Mouse (Mus musculus) kidney, embryonic 14.5 days (tissue): ENCODE data around the gene Abca1. TPM values are rescaled to one million over a fixed set of nuclear protein-coding genes. Genes with fewer than 3 reads are reported as not detected.
A peak's percentile ranks its signal among the peaks of the same experiment; 100 is the strongest.

Experiments used
- ATAC-seq: fragments of 200-750 bp; cut with Nextera tagmentation; 2 replicates; pipeline ENCODE4 v1.8.0; 2017; ENCODE audit warnings: moderate number of reproducible peaks, mild to moderate bottlenecking, moderate TSS enrichment, moderate library complexity; ENCODE audit not compliant: low FRiP score, low TSS enrichment
- H3K27ac ChIP-seq: fragments of 300-500 bp; sonication (generic); 2 replicates; pipeline ENCODE4 v1.5.1; 2014; ENCODE audit warnings: low read depth, mild to moderate bottlenecking, low read length, moderate library complexity, mixed read lengths
- H3K27me3 ChIP-seq: fragments of 300-500 bp; sonication (generic); 2 replicates; pipeline ENCODE4 v1.6.1; 2014; ENCODE audit warnings: mild to moderate bottlenecking, low read length; ENCODE audit not compliant: control insufficient read depth, insufficient read depth
- H3K36me3 ChIP-seq: fragments of 300-500 bp; sonication (generic); 2 replicates; pipeline ENCODE4 v1.6.1; 2014; ENCODE audit warnings: low read length, mixed read lengths; ENCODE audit not compliant: control insufficient read depth, insufficient read depth
- H3K4me1 ChIP-seq: fragments of 300-500 bp; sonication (generic); 2 replicates; pipeline ENCODE4 v1.6.1; 2014; ENCODE audit warnings: low read length, mixed read lengths; ENCODE audit not compliant: control insufficient read depth, insufficient read depth
- H3K4me2 ChIP-seq: fragments of 300-500 bp; sonication (generic); replicated peaks from 2 replicates; pipeline ENCODE4 v1.6.1; 2014; ENCODE audit warnings: low read depth, mild to moderate bottlenecking, low read length
- H3K4me3 ChIP-seq: fragments of 300-500 bp; sonication (generic); 2 replicates; pipeline ENCODE4 v1.5.1; 2014; ENCODE audit warnings: mild to moderate bottlenecking, low read length
- H3K9ac ChIP-seq: fragments of 300-500 bp; sonication (generic); 2 replicates; pipeline ENCODE4 v1.6.1; 2014; ENCODE audit warnings: low read depth, mild to moderate bottlenecking, low read length, moderate library complexity
- H3K9me3 ChIP-seq: fragments of 300-500 bp; sonication (generic); 2 replicates; pipeline ENCODE4 v1.6.1; 2016; ENCODE audit warnings: low read length; ENCODE audit not compliant: control insufficient read depth
- WGBS: fragments of 180-500 bp; shearing (Covaris S2); extraction: QIAGEN DNeasy Blood & Tissue Kit; methylation state at CpG from one replicate; pipeline ENCODE4 v1.1.7; 2014; 5-methylcytosine and 5-hydroxymethylcytosine counted together
- polyA plus RNA-seq: library from polyadenylated mRNA; unstranded; fragments of >200 nt; fragmentation: Nextera tagmentation; extraction: Ambion mirVana; gene quantifications from 2 replicates; pipeline ENCODE4 v1.2.1, GENCODE M21; 2014

The Abca1 gene
- polyA plus RNA-seq, 1 experiment from 2014 or later = 5.6 TPM

GRCm38 (mm10) chr4:53009871-53010270 is 149.8 kb downstream of the Abca1 start:
- 86% methylated on average over 4 of the region's 4 CpGs for WGBS
- H3K4me3 ChIP-seq = no peak overlapping the region
- ATAC-seq = no peak
- H3K9me3 ChIP-seq = no peaks in the 10 kb centered on the region
- H3K4me1 ChIP-seq = no peaks in the 10 kb centered on the region
- H3K36me3 ChIP-seq = no peaks in the 10 kb centered on the region
- H3K4me2 ChIP-seq = no peak overlapping the region
- no peak overlapping the region for H3K27ac ChIP-seq
- H3K9ac ChIP-seq = no peak overlapping the region
- no peaks in the 10 kb centered on the region for H3K27me3 ChIP-seq

GRCm38 (mm10) chr4:53009183-53009582 is 150.5 kb downstream of the Abca1 start:
- Histone ChIP-seq H3K9me3 (no peaks in the 10 kb centered on the region), H3K4me3 (no peak overlapping the region), H3K4me1 (no peaks in the 10 kb centered on the region), H3K36me3 (no peaks in the 10 kb centered on the region), H3K27me3 (no peaks in the 10 kb centered on the region), H3K27ac (no peak overlapping the region), H3K9ac (no peak overlapping the region), H3K4me2 (no peak overlapping the region)
- ATAC-seq = no peak
- 71% methylated on average over 4 of the region's 4 CpGs for WGBS

- no peaks in the 10 kb centered on the region for H3K4me1 ChIP-seq
- 84% methylated on average over 8 of the region's 8 CpGs for WGBS
- H3K36me3 ChIP-seq = no peaks in the 10 kb centered on the region
- H3K27me3 ChIP-seq = no peaks in the 10 kb centered on the region
- no peak overlapping the region for H3K4me3 ChIP-seq
- no peaks in the 10 kb centered on the region for H3K9me3 ChIP-seq
- H3K27ac ChIP-seq = no peak overlapping the region
- H3K4me2 ChIP-seq = no peak overlapping the region
- no peak overlapping the region for H3K9ac ChIP-seq
- no peak for ATAC-seq
Measured at GRCm38 (mm10) chr4:53000154-53000553, 159.5 kb downstream of the Abca1 start.

GRCm38 (mm10) chr4:52999449-52999848 is 160.2 kb downstream of the Abca1 start:
- ATAC-seq = no peak
- H3K9ac ChIP-seq = no peak overlapping the region
- H3K36me3 ChIP-seq = no peaks in the 10 kb centered on the region
- no peak overlapping the region for H3K4me2 ChIP-seq
- no peak overlapping the region for H3K27ac ChIP-seq
- H3K27me3 ChIP-seq = no peaks in the 10 kb centered on the region
- H3K4me3 ChIP-seq = no peak overlapping the region
- 96% methylated on average over 6 of the region's 6 CpGs for WGBS
- no peaks in the 10 kb centered on the region for H3K4me1 ChIP-seq
- no peaks in the 10 kb centered on the region for H3K9me3 ChIP-seq

DNA sequence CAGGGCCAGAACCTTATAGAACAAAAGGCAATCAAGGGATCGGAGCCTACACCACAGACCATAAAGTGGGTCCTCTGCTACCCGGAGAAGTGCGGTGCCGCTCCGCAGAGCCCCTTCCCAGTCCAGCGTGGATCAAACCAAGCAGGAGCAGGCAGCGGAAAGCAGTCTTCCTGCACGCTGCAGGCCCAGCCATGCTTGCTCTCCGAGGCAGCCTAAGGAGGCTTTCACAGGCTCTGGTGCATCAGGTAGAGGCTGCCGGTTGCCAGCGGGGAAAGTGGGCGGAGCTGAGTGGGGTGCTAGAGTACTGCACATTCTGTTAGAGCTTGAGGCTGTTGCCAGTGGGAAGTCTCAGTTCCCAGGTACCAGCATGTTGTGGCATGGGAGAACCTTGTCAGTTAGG is 170.4 kb downstream of the Abca1 start, which contains the start of gene Nipsnap3a:
TSS of gene Nipsnap3a (plus strand) at position 25 of the 400 bp plus-strand sequence.
- Histone ChIP-seq H3K27me3 (no peaks in the 10 kb centered on the region), H3K4me3 (peak within 1 kb of the TSS; percentile 11; the same call in 1 of the 2 replicates), H3K27ac (no peak within 1 kb of the TSS), H3K4me2 (peak within 1 kb of the TSS; percentile 41), H3K9me3 (no peaks in the 10 kb centered on the region; the same call in 1 of the 2 replicates), H3K36me3 (no peaks in the 10 kb centered on the region), H3K4me1 (no peaks in the 10 kb centered on the region), H3K9ac (no peak within 1 kb of the TSS)
- WGBS = 17% methylated on average over 12 of the region's 12 CpGs
- peak; percentile 90 for ATAC-seq

- no peak for ATAC-seq
- Histone ChIP-seq H3K36me3 (no peaks in the 10 kb centered on the region), H3K4me2 (no peak overlapping the region), H3K9me3 (no peaks in the 10 kb centered on the region; the same call in 1 of the 2 replicates), H3K4me1 (no peaks in the 10 kb centered on the region), H3K4me3 (no peak overlapping the region), H3K9ac (no peak overlapping the region), H3K27me3 (no peaks in the 10 kb centered on the region), H3K27ac (no peak overlapping the region)
- 92% methylated on average over 2 of the region's 2 CpGs for WGBS
Measured at GRCm38 (mm10) chr4:52986266-52986665, 173.4 kb downstream of the Abca1 start.

DNA sequence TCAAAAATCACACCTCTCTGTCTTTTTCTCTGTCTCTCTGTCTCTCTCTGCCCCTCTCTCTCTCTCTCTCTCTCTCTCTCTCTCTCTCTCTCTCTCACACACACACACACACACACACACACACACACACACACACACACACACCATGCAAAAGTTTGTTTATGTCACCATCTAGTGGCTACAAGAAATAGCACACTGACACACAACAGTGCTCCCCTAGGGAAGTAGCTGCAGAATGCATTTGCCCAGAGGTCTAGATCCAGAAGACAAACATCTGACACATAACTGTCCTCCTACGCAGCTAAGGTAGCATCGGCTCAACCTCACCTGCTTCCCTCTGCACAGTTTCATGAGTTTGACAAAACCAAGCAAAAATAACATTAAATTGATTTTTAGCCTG is 174.5 kb downstream of the Abca1 start:
- WGBS = 65% methylated on average over 2 of the region's 2 CpGs
- peak; percentile 71; the same call in 1 of the 2 replicates for ATAC-seq
- H3K27me3 ChIP-seq = no peaks in the 10 kb centered on the region
- no peak overlapping the region for H3K4me3 ChIP-seq
- H3K4me2 ChIP-seq = no peak overlapping the region
- H3K4me1 ChIP-seq = no peaks in the 10 kb centered on the region
- no peaks in the 10 kb centered on the region for H3K9me3 ChIP-seq
- H3K9ac ChIP-seq = no peak overlapping the region
- H3K36me3 ChIP-seq = no peaks in the 10 kb centered on the region
- H3K27ac ChIP-seq = no peak overlapping the region

Other genes starting within 250 kb of the Abca1 start
- not detected in 2 replicates for gene Olfr272, start 240.7 kb downstream of the Abca1 start, polyA plus RNA-seq
- not detected in 2 replicates for gene Olfr270, start 195.3 kb downstream of the Abca1 start, polyA plus RNA-seq
- 0.17 TPM in 1 of 2 replicates, not detected in the other for gene Nipsnap3a, start 170.6 kb downstream of the Abca1 start, polyA plus RNA-seq
- gene Nipsnap3b, start 148.0 kb downstream of the Abca1 start, polyA plus RNA-seq = 73.6 and 80.8 TPM in 2 replicates